Mouse (Mus musculus): ENCODE data around the gene Pttg1. TPM values are rescaled to one million over a fixed set of nuclear protein-coding genes. Genes with fewer than 3 reads are reported as not detected.

Pttg1 gene
- polyA plus RNA-seq, 1 experiment from 2014 or later = 180 TPM

GRCm38 (mm10) chr11:43433254-43434023 is 7.4 kb upstream of the Pttg1 start, which contains the start of gene Slu7:
Gene Slu7, plus strand, starts transcription at chr11:43433744.
- peak within 1 kb of the TSS; percentile 58 for H3K4me2 ChIP-seq (ENCODE audit: low read length)
- TF ChIP-seq CTCF (IDR thresholded peaks at IDR 0.05; ENCODE audit: low read depth) = peak; percentile 29; the same call in 1 of the 2 replicates
- DNase-seq (ENCODE audit: low spot score) (peak; percentile 95), ATAC-seq (replicated peaks; ENCODE audit: low FRiP score, low read depth) (peak; percentile 89)
- peak within 1 kb of the TSS; percentile 86 for H3K9ac ChIP-seq (ENCODE audit: low read depth, low read length)
- no peaks in the 10 kb centered on the region for H3K27me3 ChIP-seq (ENCODE audit: insufficient read depth, low read length)
- H3K4me1 ChIP-seq (replicated peaks; ENCODE audit: insufficient read depth, low read length) = peaks cover 9% of the 10 kb centered on the region
- peaks cover 13% of the 10 kb centered on the region; the same call in 1 of the 2 replicates for H3K36me3 ChIP-seq (ENCODE audit: insufficient read depth, low read length)
- H3K27ac ChIP-seq = peak within 1 kb of the TSS; percentile 77
- WGBS = 6% methylated on average over 38 of the region's 38 CpGs
- no peaks in the 10 kb centered on the region for H3K9me3 ChIP-seq (replicated peaks; ENCODE audit: low read length)
- peak within 1 kb of the TSS; percentile 90 for H3K4me3 ChIP-seq (replicated peaks; ENCODE audit: low read depth, low read length)

DNA sequence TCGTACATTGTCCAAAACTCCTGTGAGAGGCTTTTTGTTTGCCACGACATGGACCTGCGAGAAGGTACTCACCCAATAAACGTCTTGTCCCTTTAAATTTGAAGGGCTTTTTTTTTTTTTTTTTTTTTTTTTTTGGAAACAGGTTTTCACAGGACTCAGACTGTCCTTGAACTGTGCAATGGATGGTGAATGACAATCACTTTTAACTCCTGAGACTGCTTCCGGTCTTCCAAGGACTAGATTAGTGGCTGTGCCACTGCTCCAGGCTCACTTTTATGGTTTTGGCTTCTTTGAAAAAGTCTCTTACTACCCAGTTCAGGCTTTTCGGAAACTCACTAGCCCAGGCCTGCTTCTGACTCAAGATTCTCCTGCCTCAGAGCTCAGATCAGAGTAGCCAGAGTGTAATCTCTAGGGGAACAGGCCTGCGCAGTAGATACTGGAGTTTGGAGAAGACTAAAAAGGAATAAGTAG is 398 bp upstream of the Pttg1 start:
- H3K9me3 ChIP-seq (replicated peaks; ENCODE audit: low read length) = no peaks in the 10 kb centered on the region
- DNase-seq (ENCODE audit: low spot score) = no peak
- no peak for TF ChIP-seq CTCF (IDR thresholded peaks at IDR 0.05; ENCODE audit: low read depth)
- 21% methylated on average over 7 of the region's 7 CpGs for WGBS
- H3K36me3 ChIP-seq (ENCODE audit: insufficient read depth, low read length) = peaks cover 15% of the 10 kb centered on the region; the same call in 1 of the 2 replicates
- H3K27me3 ChIP-seq (ENCODE audit: insufficient read depth, low read length) = no peaks in the 10 kb centered on the region
- H3K27ac ChIP-seq = peak overlapping the region; percentile 73
- ATAC-seq (replicated peaks; ENCODE audit: low FRiP score, low read depth) = peak; percentile 67
- peaks cover 13% of the 10 kb centered on the region for H3K4me1 ChIP-seq (replicated peaks; ENCODE audit: insufficient read depth, low read length)
- peak overlapping the region; percentile 58 for H3K4me3 ChIP-seq (replicated peaks; ENCODE audit: low read depth, low read length)
- peak overlapping the region; percentile 57 for H3K4me2 ChIP-seq (ENCODE audit: low read length)
- peak overlapping the region; percentile 74 for H3K9ac ChIP-seq (ENCODE audit: low read depth, low read length)

DNA sequence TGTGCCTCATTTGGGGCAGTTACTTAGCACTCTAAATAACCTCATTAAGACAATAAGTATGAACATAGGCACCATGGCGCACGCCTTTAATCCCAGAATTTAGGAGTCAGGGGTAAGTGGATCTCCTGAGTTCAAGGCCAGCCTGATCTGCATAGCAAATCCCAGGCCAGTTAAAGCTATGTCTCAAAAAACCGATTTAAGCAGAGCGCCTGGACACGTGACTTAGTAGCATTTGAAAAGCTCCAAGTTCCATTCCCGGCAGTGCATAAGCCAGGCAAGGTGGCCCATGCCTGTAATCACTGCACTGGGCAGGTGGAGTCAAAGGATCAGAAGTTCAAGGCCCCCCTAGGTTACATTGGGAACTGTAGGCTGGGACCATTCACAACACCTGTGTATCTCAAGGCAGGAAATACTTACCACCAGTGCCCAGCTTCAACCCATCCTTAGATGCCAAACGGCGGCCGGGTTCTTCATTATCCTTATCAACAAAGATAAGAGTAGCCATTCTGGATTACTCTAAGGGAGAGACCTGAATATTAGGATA is 813 bp downstream of the Pttg1 start:
- H3K27me3 ChIP-seq (ENCODE audit: insufficient read depth, low read length) = no peaks in the 10 kb centered on the region
- H3K4me3 ChIP-seq (replicated peaks; ENCODE audit: low read depth, low read length) = peak overlapping the region; percentile 58; the same call in 1 of the 2 replicates
- WGBS = 92% methylated on average over 9 of the region's 9 CpGs
- H3K27ac ChIP-seq = no peak overlapping the region
- H3K9ac ChIP-seq (ENCODE audit: low read depth, low read length) = no peak overlapping the region; the same call in 1 of the 2 replicates
- no peaks in the 10 kb centered on the region for H3K9me3 ChIP-seq (replicated peaks; ENCODE audit: low read length)
- no peak for TF ChIP-seq CTCF (IDR thresholded peaks at IDR 0.05; ENCODE audit: low read depth)
- ATAC-seq (replicated peaks; ENCODE audit: low FRiP score, low read depth) (no peak), DNase-seq (ENCODE audit: low spot score) (no peak)
- H3K36me3 ChIP-seq (ENCODE audit: insufficient read depth, low read length) = peaks cover 20% of the 10 kb centered on the region; the same call in 1 of the 2 replicates
- peaks cover 13% of the 10 kb centered on the region for H3K4me1 ChIP-seq (replicated peaks; ENCODE audit: insufficient read depth, low read length)
- H3K4me2 ChIP-seq (ENCODE audit: low read length) = peak overlapping the region; percentile 57

DNA sequence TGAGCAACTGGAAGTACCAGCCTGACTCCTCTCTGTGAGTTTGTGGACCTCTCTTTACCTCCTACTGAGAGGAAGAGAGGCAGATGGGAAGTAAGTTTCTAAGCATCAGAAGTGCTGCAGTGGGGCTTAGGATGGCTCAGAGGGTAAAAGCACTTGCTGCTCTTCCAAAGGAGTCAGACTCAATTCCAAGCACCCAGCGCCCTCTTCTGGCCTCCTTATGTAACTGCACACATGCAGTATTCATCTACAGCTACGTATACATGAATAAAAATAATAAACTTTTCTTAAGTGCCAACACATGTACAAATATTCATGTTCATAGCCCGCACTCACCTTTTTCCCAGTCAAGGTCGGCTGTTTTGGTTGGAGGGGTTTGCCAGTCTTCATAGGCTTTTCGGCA is 1.7 kb downstream of the Pttg1 start:
- Histone ChIP-seq H3K27me3 (ENCODE audit: insufficient read depth, low read length) (no peaks in the 10 kb centered on the region), H3K9me3 (replicated peaks; ENCODE audit: low read length) (no peaks in the 10 kb centered on the region), H3K4me3 (replicated peaks; ENCODE audit: low read depth, low read length) (no peak overlapping the region), H3K9ac (ENCODE audit: low read depth, low read length) (no peak overlapping the region), H3K27ac (no peak overlapping the region), H3K36me3 (ENCODE audit: insufficient read depth, low read length) (peaks cover 20% of the 10 kb centered on the region; the same call in 1 of the 2 replicates), H3K4me1 (replicated peaks; ENCODE audit: insufficient read depth, low read length) (peaks cover 13% of the 10 kb centered on the region), H3K4me2 (ENCODE audit: low read length) (no peak overlapping the region)
- WGBS = 80% methylated on average over 5 of the region's 5 CpGs
- TF ChIP-seq CTCF (IDR thresholded peaks at IDR 0.05; ENCODE audit: low read depth) = peak; percentile 52
- ATAC-seq (replicated peaks; ENCODE audit: low FRiP score, low read depth) = no peak
- DNase-seq (ENCODE audit: low spot score) = no peak

DNA sequence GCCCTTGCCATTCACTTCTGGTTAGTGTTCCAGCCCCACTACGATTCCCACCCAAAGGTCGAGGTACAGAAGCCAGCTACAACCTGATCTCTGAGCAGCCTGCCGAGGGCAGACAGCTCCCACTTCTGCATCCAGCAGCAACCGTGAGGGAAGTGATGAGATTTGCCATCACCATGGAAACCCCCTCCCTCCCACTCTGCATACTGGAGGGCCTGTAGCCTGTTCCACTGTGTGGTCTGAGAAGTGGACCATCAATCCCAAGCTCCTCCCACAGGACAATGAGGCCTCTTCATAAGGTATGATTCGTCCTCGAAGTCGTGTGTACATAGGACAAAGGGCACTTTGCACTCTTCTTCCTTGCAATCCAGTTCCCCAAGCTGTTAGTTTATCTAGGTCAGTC is 8.8 kb downstream of the Pttg1 start:
- Histone ChIP-seq H3K9me3 (replicated peaks; ENCODE audit: low read length) (no peaks in the 10 kb centered on the region), H3K36me3 (ENCODE audit: insufficient read depth, low read length) (0 out of 2 replicates have a peak, but pooled peaks cover 6% of the 10 kb centered on the region), H3K4me3 (replicated peaks; ENCODE audit: low read depth, low read length) (no peak overlapping the region), H3K9ac (ENCODE audit: low read depth, low read length) (no peak overlapping the region), H3K4me1 (replicated peaks; ENCODE audit: insufficient read depth, low read length) (no peaks in the 10 kb centered on the region), H3K27ac (no peak overlapping the region), H3K27me3 (ENCODE audit: insufficient read depth, low read length) (no peaks in the 10 kb centered on the region), H3K4me2 (ENCODE audit: low read length) (no peak overlapping the region)
- no peak for DNase-seq (ENCODE audit: low spot score)
- peak; percentile 74 for ATAC-seq (replicated peaks; ENCODE audit: low FRiP score, low read depth)
- TF ChIP-seq CTCF (IDR thresholded peaks at IDR 0.05; ENCODE audit: low read depth) = no peak
- WGBS = 35% methylated on average over 7 of the region's 7 CpGs

GRCm38 (mm10) chr11:43412771-43413451 is 13.1 kb downstream of the Pttg1 start:
- H3K4me3 ChIP-seq (replicated peaks; ENCODE audit: low read depth, low read length) = no peak overlapping the region
- H3K36me3 ChIP-seq (ENCODE audit: insufficient read depth, low read length) = no peaks in the 10 kb centered on the region
- no peak overlapping the region for H3K27ac ChIP-seq
- TF ChIP-seq CTCF (IDR thresholded peaks at IDR 0.05; ENCODE audit: low read depth) = peak; percentile 94
- H3K27me3 ChIP-seq (ENCODE audit: insufficient read depth, low read length) = no peaks in the 10 kb centered on the region
- no peak overlapping the region for H3K9ac ChIP-seq (ENCODE audit: low read depth, low read length)
- 25% methylated on average over 14 of the region's 14 CpGs for WGBS
- no peak overlapping the region for H3K4me2 ChIP-seq (ENCODE audit: low read length)
- H3K9me3 ChIP-seq (replicated peaks; ENCODE audit: low read length) = no peaks in the 10 kb centered on the region
- peak; percentile 18; the same call in 1 of the 2 replicates for ATAC-seq (replicated peaks; ENCODE audit: low FRiP score, low read depth)
- H3K4me1 ChIP-seq (replicated peaks; ENCODE audit: insufficient read depth, low read length) = no peaks in the 10 kb centered on the region
- DNase-seq (ENCODE audit: low spot score) = peak; percentile 89
